Comparison of ENCODE assay signal across 22 mouse cellular contexts in the genomic region with DNA sequence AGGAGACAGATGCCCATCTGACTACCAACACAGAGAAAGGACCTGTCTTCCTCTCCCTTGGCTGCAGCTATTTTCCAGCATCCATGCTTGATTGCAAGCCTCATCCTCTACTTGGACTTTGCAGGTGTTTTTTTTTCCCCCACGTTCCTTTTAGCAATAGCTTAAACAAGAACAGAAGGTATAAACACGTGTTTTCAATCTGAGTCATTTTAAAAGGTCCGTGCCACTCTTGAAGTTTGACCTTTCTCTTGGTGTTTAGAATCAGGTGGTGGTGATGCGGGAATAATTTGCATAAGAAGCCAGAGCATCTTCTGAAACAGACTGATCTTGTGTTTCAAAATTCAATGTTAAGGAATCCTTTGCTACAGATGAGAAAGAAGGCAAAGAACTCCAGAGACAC.
"Had no signal": no experiment of that assay in that cellular context is flagged by ENCODE, and none has a peak within 500 bp of the region (broad histone marks: within the 10 kb centered on the region; RNA-seq: fewer than 3 reads in every experiment).

No protein-coding gene starts in this region.

- H3K9me3 ChIP-seq: lung, embryonic 15.5 days; midbrain, embryonic 13.5 days; midbrain, embryonic 15.5 days; neural tube, embryonic 13.5 days; neural tube, embryonic 15.5 days had no signal

- H3K9ac ChIP-seq: liver, postnatal 0 days; lung, embryonic 15.5 days; midbrain, embryonic 13.5 days; midbrain, embryonic 15.5 days; neural tube, embryonic 13.5 days; neural tube, embryonic 15.5 days had no signal

- H3K4me3 ChIP-seq: lung, embryonic 15.5 days; megakaryocyte, embryonic 14.5 days; midbrain, embryonic 13.5 days; midbrain, embryonic 15.5 days; myocyte; neural tube, embryonic 13.5 days; neural tube, embryonic 15.5 days had no signal

- H3K4me1 ChIP-seq: lung, embryonic 15.5 days; megakaryocyte, embryonic 14.5 days; midbrain, embryonic 13.5 days; midbrain, embryonic 15.5 days; neural tube, embryonic 13.5 days; neural tube, embryonic 15.5 days had no signal

- ATAC-seq: liver, postnatal 0 days; lung, postnatal 0 days; midbrain, embryonic 13.5 days; midbrain, embryonic 15.5 days had no signal

- H3K27ac ChIP-seq: lung, embryonic 15.5 days; macrophage; midbrain, embryonic 13.5 days; midbrain, embryonic 15.5 days; neural tube, embryonic 13.5 days; neural tube, embryonic 15.5 days had no signal

- DNase-seq: liver, postnatal 0 days; lung, adult 2 months; lung, postnatal 14 days; lung, postnatal 36 days; retina, postnatal 1 day; right cerebral cortex, adult 18-20 months; right cerebral cortex, postnatal 25 days; right cerebral cortex, postnatal 4 days; spleen, adult 18-20 months; thymus, adult 2 months; thymus, postnatal 25 days; thymus, postnatal 4 days had no signal

- H3K36me3 ChIP-seq: lung, embryonic 15.5 days; midbrain, embryonic 13.5 days; midbrain, embryonic 15.5 days; neural tube, embryonic 13.5 days; neural tube, embryonic 15.5 days had no signal

- H3K4me2 ChIP-seq: lung, embryonic 15.5 days; midbrain, embryonic 11.5 days; midbrain, embryonic 13.5 days; midbrain, embryonic 15.5 days; neural tube, embryonic 13.5 days; neural tube, embryonic 15.5 days had no signal

- H3K27me3 ChIP-seq: lung, embryonic 15.5 days; megakaryocyte, embryonic 14.5 days; midbrain, embryonic 13.5 days; midbrain, embryonic 15.5 days; neural tube, embryonic 13.5 days; neural tube, embryonic 15.5 days had no signal
